Mouse (Mus musculus): Measurements from ENCODE around the gene Hebp1.

DNA sequence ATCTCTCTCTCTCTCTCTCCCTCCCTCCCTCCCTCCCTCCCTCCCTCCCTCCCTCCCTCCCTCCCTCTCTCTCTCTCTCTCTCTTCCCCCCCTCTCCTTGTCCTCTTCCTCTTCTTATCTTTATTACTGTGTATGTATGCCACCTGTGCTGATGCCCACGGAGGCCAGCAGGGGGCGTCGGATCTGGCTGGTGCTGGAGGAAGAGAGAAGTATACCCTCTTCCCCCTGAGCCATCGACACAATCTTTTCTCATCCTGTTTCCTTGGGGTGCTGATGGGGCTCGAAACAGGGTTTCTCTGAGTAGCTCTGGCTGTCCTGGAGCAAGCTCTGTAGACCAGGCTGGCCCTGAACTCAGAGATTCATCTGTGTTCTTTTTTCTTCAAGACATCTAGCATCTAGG is 14.9 kb downstream of the Hebp1 start:
- no peak for TF ChIP-seq POLR2A (IDR thresholded peaks at IDR 0.05; ENCODE audit: borderline replicate concordance, extremely low read depth, low read depth, low read length)
- TF ChIP-seq CTCF (IDR thresholded peaks at IDR 0.05; ENCODE audit: insufficient read depth, low read length) = 0 out of 2 replicates have a peak, but pooled peaks have one; percentile 6
